Mouse (Mus musculus) testis, postnatal 14 days (tissue): ENCODE data around the gene Fgfr2.

Experiments used
- DNase-seq: peaks from one replicate; pipeline ENCODE4 v3.0.0; 2021; ENCODE audit warnings: low spot score

Fgfr2 gene

DNA sequence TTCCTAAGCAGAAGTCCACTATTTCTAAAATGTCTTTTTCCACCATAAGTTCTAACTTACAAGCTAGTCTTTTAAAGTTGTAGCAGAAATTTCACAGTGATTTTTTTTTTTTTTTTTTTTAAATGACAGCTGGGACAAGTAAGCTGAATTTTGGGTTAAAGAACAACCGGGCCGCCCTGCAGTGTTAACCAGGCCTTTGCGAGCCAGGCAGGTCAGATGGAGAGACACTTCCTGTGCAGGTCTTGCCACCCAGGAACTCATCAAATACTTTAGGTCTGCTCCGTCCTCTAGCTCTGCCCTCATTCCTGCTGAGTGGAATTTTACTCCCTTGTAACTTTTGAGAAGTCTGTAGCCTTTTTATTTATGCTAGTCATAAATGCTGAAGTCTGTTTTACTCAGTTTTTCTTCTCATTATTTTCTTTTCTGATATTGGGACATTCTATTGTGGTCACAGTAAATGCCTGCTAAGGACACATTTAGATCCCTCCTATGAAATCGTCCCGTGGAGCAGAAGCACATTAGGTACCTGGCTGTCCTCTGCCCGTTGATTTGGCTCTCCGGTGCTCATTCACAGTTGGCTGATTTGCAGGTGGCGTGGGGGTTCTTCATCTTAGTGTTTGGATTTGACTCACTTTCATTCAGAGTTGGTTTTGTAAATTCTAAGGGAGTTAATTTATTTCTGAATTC lies 2228.1 kb downstream of the Fgfr2 start:
- no peak for DNase-seq

DNA sequence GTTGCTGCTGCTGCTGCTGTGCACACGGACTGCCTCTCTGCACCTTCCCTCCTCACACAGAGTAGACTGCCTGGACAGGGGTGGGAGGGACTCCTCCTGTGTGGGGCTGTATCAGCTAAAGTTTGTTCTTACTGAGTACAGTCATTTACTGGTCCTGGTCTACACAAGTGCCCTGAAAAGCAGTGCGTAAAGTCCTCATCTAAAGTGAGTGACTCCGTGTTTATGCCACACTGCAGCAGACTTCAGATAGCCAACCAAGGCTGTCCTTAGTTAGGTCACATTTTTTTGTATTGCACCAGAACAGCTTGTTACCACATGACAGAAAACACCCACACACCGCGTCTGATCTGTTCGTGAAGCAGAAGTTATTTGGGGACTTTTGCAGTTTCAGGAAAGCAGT lies 2230.2 kb downstream of the Fgfr2 start:
- peak; percentile 40 for DNase-seq

DNA sequence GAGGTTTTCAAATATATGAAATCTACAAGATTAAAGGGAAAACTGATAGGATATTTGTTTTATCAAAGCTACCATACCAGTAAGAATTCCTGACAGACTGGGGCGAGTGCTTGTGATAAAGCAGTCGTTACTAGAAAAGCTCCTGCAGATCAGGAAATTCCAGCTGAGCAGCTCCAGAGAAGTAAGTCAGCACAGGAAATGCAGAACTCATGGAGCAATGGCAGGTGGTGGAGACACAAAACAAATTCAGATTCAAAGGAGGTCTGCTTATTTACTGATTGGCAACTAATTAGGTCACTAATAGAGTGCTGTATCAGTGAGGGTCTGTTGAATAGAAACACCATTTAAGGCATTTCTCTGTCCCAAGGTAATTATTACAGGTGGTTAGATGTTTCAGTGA lies 2232.3 kb downstream of the Fgfr2 start:
- no peak for DNase-seq

DNA sequence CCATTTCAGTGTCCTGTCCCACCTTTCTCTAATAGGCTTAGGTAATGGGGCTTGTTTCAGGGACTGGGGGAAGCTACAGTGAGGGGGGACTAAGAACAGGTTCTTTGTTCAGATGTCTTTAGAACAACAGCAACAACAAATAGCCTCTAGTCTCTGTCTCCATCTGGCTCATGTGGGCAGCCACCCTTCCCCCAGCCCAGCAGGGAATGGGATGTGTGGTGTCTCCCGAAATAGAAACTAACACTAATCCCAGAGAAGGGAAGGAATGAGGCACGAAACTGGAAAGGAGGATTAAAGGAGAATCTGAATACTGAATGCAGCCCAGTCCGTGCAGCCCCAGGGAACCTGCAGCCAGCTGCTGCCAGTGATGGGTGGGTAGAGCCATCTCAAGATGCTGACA lies 2235.2 kb downstream of the Fgfr2 start:
- no peak for DNase-seq

DNA sequence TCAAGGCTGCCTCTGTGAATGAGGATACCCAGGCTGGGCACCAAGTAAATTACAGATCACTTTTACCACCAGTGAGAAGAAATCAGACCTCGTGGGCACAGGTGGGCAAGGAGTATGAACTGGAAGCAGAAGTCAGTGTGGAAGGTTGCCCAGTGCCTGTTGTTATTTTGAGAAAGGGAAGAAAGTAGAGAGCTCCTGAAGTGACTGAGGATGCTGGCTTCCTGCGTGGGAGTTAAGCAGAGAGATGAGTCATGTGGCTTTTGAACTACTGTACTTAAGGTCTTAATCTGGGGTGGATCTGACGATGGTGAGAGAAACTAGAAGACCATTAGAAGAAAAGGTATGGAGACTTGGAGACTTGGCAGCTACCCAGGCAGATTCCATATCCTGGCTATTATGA lies 2236.9 kb downstream of the Fgfr2 start:
- no peak for DNase-seq

DNA sequence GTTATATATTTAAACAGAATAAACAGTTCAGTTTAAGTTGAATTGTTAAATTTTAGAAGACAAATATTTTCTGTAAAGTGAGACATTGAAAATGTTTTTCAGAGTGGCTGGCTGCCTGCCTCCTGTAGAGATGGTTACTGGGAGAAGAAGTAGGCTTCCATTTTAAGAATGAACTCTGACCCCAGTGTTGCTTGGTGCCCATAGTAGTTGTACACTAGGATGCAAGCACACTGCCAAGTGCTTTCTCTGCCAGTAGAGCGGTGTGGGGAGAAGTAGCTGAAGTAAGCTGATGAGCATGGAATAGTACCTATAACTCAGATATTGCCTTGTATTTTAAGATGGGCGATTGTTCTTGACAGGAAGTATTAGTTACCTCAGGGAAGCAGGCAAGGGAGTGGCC lies 2239.0 kb downstream of the Fgfr2 start:
- DNase-seq, result no peak

DNA sequence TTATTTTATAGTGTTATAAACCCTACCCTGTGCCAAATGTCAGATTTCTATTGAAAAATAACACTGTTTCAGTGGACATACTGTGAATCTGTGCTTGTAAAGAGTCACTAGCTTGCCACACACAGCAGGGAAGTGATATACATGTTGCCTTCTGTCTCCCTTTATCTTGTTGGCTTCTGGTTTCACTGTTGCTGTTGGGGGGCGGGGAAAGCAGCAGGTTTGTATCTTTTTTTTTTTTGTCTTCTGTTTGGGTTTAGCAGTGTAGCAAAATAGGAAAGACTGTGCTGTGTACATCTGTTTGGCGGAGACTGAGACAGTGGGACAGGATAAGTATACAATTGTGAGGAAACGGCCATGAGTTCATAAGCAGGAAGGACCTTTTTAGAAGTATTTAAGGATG lies 2255.9 kb downstream of the Fgfr2 start:
- DNase-seq, result peak; percentile 68

DNA sequence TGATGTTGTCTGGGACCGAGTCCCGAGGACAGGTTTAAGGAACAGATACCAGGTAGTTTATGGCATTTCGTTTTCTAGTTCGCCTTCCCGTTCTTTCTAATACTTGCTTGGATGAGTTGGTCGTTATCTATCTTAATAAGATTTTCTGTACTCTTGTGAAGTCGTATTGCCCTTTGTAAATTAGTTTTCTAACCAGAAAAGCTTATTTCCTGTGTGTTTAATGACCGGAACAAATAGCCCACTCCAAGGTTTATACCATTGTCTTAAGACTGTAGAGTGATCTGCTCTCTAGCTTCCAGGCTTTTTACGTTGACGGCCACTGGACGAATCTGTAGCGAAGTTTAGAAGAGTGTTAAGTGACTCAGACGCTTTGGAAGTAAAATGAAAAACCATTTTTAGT lies 2256.5 kb downstream of the Fgfr2 start:
- DNase-seq, result no peak

DNA sequence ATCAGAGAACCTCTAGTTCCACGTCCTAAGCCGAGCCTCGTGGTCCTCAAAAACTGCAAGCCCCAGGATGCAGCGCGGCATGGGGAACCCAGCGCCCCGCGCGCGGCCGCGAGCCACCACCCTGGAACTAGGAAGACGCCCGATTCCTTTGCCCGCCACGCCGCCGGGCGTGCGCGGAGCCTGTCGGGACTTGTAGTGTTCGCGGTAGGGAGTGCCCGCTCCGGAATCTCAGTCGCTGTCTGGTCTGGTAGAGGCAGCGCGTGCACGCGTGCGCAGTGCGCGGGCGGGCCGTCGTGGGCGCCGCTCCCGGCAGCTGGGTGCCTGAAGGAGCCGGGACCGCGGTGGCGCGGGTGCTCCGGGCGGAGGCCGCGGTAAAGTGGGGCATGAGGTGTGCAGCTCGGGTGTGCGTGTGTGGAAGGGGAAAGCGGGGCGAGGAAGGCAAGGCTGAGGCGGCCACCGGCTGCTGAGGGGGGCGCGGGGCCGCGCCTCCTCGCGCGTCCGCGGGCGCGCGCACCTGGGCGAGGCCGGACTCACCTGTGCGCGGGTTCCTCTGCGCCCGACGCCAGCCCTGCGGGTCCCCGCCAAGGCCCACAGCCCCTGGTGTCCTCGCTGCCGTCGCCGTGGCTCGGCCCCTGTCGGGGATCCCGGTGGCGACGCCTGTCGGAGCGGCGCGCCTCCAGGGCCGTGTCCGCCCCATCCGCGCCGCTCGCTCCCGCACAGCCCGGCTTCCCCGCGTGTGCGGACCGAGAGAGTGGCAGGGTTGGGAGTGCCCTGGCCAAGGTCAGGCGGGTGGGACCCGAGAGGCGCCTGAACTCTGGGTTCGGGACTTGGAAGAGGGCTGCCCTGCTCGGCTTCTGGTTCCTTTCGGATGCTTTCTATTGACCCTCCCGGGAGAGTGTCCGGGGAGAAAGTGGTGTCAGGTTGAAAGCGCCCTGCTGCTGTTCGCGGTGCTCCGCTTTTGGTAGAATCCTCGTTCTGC lies 2257.2 kb downstream of the Fgfr2 start, which contains the start of gene Plekha1:
Gene Plekha1, plus strand, starts transcription at position 144 of the 979 bp plus-strand sequence.
- peak; percentile 97 for DNase-seq

DNA sequence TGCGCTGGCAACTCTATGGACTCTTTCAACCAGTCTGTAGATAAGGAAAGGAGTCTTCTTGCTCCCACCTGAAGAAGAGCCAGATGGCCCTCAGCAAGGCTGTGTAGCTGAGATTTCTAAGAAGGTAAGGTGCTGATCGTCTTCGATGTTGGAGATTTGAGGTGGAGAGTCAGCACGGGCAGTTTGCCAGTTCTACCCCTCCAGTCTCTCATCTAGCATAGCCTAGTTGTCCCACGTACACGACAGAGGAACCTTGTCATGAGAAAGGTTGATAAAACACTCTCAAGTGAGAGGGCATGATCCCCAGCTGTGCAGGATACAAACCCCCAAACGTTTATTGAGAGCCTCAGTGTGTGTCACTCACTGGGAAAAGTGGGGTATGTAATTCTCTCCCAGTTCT lies 2258.4 kb downstream of the Fgfr2 start:
- no peak for DNase-seq

DNA sequence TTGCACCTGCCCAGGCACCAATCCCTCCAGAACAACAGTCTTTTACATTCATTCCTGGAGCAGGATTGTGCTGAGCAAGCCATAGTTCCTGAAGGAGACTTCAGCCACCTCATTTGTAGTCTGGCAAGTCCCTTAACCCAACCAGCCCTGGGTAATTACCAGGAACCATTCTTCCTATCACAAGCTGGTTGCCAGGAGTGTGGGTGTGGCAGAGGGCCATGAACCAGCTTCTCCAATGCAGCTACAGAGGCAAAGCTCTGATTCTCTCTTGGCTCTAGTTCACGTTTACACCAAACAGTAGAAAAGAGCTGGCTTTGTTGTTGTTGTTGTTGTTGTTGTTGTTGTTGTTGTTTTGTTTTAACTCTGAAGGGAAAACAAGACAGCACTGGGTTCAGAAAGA lies 2260.6 kb downstream of the Fgfr2 start:
- DNase-seq, result no peak

DNA sequence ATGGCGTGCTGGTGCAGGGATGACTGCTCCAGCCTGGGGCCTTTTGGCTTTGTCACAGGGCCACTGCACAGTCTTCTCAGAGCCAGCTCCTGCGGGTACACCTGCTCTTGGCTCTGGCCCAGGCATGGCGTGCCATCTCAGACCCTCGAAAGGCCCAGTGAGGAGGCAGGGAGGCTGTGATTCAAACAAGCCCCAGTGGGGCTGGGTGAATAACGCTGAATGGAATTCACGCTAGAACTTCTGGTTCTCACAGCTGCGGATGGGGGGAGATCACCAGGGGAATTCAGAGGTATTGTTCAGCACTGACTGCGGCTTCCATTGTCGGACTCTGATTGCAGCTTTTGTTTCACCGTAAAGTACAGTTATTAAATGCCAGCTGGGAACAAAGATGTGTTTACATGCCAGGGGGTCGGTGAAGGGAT lies 2262.4 kb downstream of the Fgfr2 start:
- DNase-seq, result peak; percentile 52

DNA sequence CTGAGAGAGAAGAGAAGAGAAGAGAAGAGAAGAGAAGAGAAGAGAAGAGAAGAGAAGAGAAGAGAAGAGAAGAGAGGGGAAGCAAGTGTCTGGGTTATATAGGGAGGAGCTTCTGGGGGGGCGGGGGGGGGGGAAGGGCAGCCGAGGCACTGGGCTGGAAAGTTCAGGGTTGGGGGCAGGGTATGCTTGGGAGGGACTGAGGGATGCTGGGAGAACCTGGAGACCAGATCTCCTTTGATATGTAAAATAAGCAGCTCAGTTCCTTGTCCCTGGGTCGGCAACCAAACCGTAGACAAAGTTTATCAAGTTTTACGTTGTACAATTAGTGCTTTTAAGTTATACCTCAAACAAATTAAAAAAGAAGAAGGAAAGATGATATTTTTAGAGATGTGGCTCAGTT lies 2263.2 kb downstream of the Fgfr2 start:
- DNase-seq, result no peak

DNA sequence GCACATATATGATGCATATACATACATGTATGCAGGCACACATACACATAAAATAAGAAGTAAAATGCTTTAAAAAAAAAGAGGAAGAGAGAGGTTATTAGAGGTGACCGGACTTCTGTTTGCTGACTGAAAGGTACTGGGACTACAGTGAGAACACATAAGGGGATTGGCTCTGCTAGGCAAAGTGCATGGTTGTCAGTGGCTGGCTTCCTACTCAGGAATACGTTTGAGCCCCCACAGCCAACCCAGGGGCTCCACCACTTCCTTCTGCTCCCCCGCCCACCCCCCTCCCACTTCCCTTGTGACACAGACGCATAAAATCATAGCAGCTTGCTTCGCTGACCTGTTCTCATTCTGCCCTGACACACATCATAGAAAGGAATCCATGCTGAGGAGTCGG lies 2265.2 kb downstream of the Fgfr2 start:
- no peak for DNase-seq

DNA sequence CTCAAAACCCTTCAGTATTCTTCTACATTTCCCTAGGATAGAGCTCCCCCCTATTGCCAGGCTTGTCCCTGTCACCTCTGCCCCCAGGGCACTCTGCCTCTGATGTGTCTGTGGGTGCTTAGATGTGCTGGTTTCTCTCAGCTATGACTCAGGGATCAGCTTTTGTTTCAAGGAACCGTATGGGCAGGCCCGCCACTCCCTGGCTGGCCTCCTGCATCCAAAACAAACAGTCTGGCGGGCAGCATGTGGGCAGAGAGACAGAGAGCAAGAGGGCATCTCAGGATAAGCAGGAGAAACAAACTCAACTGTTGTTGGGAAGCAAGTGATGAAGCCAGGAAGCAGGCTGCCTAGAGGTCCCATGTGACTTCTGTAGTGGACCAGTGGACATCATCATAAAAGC lies 2267.5 kb downstream of the Fgfr2 start:
- no peak for DNase-seq

DNA sequence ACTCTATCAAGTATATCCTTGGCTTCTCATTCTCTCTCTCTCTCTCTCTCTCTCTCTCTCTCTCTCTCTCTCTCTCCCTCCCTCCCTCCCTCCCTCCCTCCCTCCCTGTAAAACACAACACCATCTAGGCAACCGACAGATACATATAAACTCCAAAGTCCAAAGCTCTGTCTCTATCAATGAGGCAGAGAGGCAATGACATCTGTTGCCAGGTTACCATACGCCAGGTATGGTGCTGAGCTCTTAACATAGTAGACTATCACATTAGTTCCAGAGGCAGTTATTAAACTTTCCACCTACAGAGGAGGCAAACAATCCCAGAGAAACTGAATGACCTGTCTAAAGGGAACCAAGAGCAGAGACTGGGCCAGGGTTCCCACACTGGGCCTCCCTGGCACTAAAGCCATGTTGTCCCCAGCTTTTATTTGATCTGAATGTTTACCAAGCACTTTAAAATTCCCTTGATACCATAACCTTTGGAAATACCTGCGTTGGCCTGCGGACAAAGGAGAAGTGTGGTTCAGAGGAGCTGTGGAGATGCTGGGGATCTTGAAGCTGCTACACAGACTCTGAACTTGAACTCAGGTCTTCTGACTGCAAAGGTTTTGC lies 2268.4 kb downstream of the Fgfr2 start:
- DNase-seq, result no peak

DNA sequence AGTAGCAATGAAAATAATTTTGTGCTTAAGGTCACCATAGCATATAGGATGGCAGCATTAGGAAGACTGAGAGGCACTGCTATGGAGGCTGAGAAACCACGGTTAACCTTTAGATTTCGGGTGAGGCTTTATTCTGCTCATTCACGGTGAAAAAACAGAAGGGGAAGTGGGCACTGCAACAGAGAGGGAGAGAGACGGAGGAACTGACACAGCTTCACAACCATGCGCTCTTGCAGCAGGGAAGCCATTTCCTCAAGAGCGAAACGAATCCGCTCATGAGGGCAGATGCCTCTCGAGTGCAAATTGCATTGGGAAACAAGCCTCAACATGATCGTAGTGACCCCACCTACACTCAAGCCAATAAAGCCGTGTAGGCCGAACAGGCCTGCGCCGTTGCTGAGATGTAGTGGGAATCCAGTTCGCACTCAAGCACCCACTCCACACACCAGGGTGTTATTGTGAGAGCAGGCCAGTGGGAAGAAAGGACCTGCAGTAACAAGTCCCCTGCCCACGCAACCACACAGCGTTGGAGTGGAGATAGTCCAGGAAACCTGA lies 2275.9 kb downstream of the Fgfr2 start:
- no peak for DNase-seq

DNA sequence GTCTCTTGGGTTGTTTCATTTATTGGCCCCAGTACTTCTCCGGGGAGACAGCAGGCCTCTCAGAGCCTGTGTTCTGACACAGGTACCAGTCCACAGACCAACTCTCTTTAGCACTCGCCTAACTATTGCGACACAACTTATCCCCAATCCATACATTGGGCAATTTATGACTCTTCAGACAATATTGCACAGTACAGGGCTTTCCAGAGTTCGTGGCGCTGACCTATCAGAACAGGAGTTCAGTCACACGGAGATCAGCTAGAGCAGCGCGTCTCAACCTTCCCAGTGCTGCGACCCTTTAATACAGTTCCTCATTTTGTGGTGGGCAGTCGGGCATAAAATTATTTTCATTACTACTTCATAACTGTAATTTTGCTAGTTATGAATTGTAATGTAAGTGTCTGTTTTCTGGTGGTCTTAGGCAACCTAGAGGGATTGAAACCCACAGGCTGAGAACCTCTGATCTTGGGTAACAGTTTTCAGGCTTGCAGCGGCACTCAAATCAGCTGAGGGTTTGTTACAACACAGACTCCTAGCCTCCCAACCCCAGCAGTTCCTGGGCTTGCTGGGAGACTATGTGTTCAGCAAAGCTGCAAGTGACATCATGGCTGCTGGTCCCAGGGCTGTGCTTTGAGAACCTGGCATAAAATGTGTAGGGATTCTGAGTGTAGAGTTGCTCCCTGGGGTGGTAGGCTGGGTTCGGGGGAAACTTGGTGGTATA lies 2283.6 kb downstream of the Fgfr2 start:
- no peak for DNase-seq

DNA sequence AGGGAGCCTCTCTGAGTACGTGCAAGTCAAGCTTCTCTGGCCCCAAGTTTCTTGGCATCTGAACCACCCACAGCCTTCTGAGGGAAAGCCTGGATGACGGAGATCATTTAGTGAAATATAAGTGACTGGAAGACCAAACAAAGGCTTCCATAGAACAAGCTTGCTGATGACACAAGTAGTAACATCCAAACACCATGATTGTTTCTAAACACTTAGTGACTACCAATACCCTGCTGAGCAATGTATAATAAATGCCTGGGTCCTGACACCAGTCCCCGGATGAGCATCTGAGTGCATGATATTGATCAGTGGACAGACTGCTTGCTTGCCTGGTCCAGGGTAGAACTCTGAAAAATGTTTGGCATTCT lies 2284.5 kb downstream of the Fgfr2 start:
- no peak for DNase-seq

DNA sequence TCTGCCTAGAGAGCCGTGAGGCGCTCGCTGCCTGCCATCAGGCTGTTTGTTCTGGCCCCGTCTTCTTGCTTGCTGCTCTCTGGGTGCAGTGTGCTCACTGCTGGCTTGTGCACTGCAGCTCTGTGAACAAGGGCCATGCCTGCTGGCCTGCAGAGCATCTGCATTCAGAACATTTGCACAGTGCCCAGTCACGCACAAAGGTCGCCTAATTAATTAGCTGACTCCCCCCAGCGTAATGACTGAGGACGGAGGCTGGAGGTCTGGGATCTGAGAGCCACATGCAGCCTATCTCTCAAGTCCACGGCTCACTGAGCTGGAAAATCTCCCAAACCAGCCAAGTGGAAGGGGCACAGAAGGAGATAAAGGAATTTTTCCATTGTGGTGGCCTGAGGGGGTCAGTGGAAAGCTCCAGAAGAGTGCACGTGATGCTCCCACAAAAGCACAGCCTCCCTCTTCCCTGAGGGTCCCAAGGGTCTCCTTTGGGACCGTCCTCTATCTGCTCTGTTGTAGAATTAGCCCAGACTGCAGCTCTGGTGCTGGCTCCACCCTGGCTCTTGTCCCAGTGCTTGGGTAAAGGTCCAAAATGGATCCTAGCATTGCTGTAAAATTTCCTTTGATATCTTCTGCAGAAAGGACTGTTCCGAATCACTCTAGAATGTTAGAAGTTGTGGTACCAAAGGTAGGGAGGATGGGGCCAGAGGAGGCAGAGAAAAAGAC lies 2285.1 kb downstream of the Fgfr2 start:
- DNase-seq, result no peak

DNA sequence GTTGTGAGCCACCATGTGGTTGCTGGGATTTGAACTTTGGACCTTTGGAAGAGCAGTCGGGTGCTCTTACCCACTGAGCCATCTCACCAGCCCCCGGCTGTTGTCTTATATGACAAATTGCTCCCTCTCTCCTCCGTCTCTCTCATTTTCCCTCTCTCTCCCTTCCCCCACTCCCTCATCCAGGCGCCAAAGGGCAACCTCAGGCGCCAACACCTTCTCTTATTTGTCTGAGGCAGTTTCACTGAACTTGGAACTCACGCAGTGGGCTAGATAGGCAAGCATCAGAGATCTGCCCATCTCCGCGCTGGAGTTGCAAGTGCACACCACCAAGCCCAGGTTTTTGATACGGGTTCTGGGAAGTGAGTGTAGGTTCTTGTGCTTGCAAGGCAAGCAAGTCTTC lies 2287.1 kb downstream of the Fgfr2 start:
- DNase-seq, result no peak
